Mouse (Mus musculus) ES-Bruce4 (cell line): Measurements from ENCODE around the gene Mycl. TPM values are rescaled to one million over a fixed set of nuclear protein-coding genes. Genes with fewer than 3 reads are reported as not detected.

ENCODE experiments used
- H3K27ac ChIP-seq: 2 replicates; pipeline ENCODE4 v1.5.1; 2012; ENCODE audit warnings: low read length, inconsistent platforms; ENCODE audit not compliant: insufficient read depth
- H3K27me3 ChIP-seq: 2 replicates; pipeline ENCODE4 v1.6.1; 2012; ENCODE audit warnings: mild to moderate bottlenecking, low read length, inconsistent platforms; ENCODE audit not compliant: control insufficient read depth, poor library complexity, insufficient read depth, severe bottlenecking
- H3K36me3 ChIP-seq: 2 replicates; pipeline ENCODE4 v1.6.1; 2012; ENCODE audit warnings: inconsistent platforms, mild to moderate bottlenecking, low read length, moderate library complexity; ENCODE audit not compliant: control insufficient read depth, poor library complexity, insufficient read depth, severe bottlenecking
- H3K4me1 ChIP-seq: one replicate; pipeline ENCODE4 v1.8.1; 2011; ENCODE audit warnings: low read length; ENCODE audit not compliant: control insufficient read depth, insufficient read depth
- H3K4me3 ChIP-seq: 2 replicates; pipeline ENCODE4 v1.5.1; 2011; ENCODE audit warnings: low read depth, mild to moderate bottlenecking, low read length
- H3K9ac ChIP-seq: 2 replicates; pipeline ENCODE4 v1.6.1; 2012; ENCODE audit warnings: low read depth, mild to moderate bottlenecking, inconsistent platforms; ENCODE audit not compliant: poor library complexity, severe bottlenecking
- H3K9me3 ChIP-seq: replicated peaks from 2 replicates; pipeline ENCODE4 v1.6.1; 2012; ENCODE audit warnings: mild to moderate bottlenecking, low read length, inconsistent platforms; ENCODE audit not compliant: control insufficient read depth, poor library complexity, insufficient read depth, severe bottlenecking
- CTCF ChIP-seq: IDR thresholded peaks from one replicate; pipeline ENCODE4 v1.8.1; 2011; ENCODE audit warnings: low read depth, low read length
- EP300 ChIP-seq: IDR thresholded peaks from 2 replicates; pipeline ENCODE4 v1.6.1; 2011; ENCODE audit warnings: low read depth, low read length; ENCODE audit not compliant: insufficient read depth
- POLR2A ChIP-seq: IDR thresholded peaks from one replicate; pipeline ENCODE4 v1.8.1; 2011; ENCODE audit warnings: low read length; ENCODE audit not compliant: insufficient read depth
- polyA plus RNA-seq: library from polyadenylated mRNA; stranded (reverse); fragments of >200 nt; gene quantifications from 2 replicates; pipeline ENCODE4 v1.2.4, GENCODE M21; 2011; ENCODE audit warnings: low read depth; ENCODE audit not compliant: missing spikeins, insufficient read depth, insufficient read length

Gene Mycl
- polyA plus RNA-seq, 1 experiment, result 16.8 TPM

DNA sequence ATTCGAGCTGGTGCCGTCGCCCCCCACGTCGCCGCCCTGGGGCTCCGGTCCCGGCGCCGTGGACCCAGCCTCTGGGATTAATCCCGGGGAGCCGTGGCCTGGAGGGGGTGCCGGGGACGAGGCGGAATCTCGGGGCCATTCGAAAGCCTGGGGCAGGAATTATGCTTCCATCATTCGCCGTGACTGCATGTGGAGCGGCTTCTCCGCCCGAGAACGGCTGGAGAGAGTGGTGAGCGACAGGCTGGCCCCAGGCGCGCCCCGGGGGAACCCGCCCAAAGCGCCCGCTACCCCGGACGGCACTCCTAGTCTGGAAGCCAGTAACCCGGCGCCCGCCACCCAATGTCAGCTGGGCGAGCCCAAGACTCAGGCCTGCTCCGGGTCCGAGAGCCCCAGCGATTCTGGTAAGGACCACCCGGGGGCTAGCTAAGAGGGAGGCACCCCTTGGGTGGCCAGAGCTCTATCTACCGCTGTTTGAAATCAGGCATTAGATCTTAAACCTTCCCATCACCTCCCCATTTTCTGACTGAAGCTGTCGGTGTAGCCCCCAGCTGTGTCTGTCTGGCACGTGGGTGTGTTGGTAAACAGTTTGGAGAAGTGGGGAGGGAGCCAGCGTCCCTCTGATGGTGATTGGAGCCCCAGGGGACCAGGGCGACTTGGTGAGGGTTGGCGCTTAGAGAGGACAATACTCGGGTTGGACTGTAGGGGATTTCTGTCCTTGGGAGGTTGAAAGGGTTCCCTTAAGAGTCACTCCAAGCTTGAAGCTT is 1.3 kb downstream of the Mycl start:
- no peak overlapping the region for H3K27ac ChIP-seq
- TF ChIP-seq POLR2A (no peak), EP300 (0 out of 2 replicates have a peak, but pooled peaks have one; percentile 35)
- no peaks in the 10 kb centered on the region for H3K27me3 ChIP-seq
- H3K9me3 ChIP-seq, result no peaks in the 10 kb centered on the region
- H3K36me3 ChIP-seq, result no peaks in the 10 kb centered on the region
- H3K4me1 ChIP-seq, result peaks cover 10% of the 10 kb centered on the region
- peak overlapping the region; percentile 78 for H3K9ac ChIP-seq
- peak overlapping the region; percentile 88 for H3K4me3 ChIP-seq

DNA sequence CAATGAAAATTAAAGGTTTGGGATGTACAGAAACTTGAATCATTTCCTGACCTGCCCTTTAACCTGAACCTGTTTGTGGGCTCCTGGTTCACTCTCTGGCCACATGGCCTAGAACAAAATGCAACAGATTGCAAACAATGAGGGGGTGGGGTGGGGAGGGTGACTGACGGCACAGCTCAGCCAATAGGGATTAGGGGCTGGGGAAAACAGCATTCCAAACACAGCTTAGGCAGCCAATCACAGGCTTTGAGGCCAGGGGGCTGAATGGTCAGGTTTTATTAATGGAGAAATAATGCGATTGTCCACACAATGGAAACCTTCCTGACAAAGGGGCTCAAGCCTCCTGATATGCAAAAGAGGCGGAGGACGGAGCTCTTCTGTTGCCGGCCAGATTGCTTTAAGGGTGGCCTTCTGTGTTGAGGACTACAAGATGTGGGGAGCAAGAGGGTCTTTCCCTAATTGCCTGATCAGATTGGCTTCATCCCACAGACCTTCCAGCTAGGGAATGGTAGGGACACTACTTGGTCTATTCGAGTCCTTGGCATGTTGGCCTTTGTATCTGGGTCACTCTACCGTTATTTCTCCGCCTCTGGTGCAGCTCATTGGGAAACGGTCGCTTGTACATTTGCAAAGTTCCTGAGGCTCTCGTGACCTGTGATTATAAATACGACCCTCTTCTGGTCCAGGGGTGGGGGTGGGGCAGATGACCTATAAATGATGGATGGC is 3.2 kb downstream of the Mycl start:
- peak overlapping the region; percentile 74 for H3K27ac ChIP-seq

DNA sequence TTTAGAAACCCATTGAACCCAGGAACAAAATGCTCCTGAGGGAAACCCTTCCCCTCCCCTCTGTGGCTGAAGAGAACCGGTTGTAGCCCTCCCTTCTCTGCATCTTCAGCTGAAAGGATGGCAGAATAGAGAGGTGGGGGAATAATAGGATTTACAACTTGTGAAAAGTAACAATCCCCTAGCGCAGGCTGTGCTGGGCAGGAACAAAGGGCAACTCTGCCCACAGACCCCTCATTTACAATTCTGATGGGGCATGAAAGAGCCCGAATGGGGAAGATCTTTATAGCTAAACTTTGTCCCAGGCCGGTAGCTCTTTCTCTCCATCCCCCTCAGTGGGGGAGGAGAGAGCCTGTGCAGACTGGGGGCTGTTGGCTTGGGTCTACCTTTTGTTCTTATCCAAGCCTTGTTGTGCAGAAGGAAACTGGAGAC is 3.8 kb downstream of the Mycl start:
- Histone ChIP-seq H3K4me3 (no peak overlapping the region), H3K36me3 (no peaks in the 10 kb centered on the region), H3K9me3 (no peaks in the 10 kb centered on the region), H3K27me3 (no peaks in the 10 kb centered on the region), H3K9ac (no peak overlapping the region), H3K4me1 (peaks cover 12% of the 10 kb centered on the region), H3K27ac (peak overlapping the region; percentile 74)
- TF ChIP-seq EP300, result no peak; the same call in 1 of the 2 replicates
- no peak for TF ChIP-seq POLR2A
- no peak for TF ChIP-seq CTCF

More for the DNA sequence above, 3.2 kb downstream of the Mycl start:
- H3K4me3 ChIP-seq, result peak overlapping the region; percentile 48
- no peak overlapping the region for H3K9ac ChIP-seq
- TF ChIP-seq EP300 (no peak), CTCF (no peak), POLR2A (no peak)
- H3K27me3 ChIP-seq, result no peaks in the 10 kb centered on the region
- no peaks in the 10 kb centered on the region for H3K9me3 ChIP-seq
- peaks cover 12% of the 10 kb centered on the region for H3K4me1 ChIP-seq
- H3K36me3 ChIP-seq, result no peaks in the 10 kb centered on the region

DNA sequence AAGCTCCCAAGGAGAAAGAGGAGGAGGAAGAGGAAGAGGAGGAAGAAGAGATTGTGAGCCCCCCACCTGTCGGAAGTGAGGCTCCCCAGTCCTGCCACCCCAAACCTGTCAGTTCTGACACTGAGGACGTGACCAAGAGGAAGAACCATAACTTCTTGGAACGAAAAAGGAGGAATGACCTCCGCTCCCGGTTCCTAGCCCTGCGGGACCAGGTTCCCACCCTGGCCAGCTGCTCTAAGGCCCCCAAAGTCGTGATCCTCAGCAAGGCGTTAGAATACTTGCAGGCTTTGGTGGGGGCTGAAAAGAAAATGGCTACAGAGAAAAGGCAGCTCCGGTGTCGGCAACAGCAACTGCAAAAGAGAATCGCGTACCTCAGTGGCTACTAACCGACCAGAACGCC is 4.7 kb downstream of the Mycl start:
- no peak for TF ChIP-seq CTCF
- no peak for TF ChIP-seq EP300
- no peak for TF ChIP-seq POLR2A
- Histone ChIP-seq H3K9ac (no peak overlapping the region), H3K27ac (no peak overlapping the region), H3K36me3 (no peaks in the 10 kb centered on the region), H3K27me3 (no peaks in the 10 kb centered on the region), H3K4me3 (no peak overlapping the region), H3K4me1 (peaks cover 12% of the 10 kb centered on the region), H3K9me3 (no peaks in the 10 kb centered on the region)

DNA sequence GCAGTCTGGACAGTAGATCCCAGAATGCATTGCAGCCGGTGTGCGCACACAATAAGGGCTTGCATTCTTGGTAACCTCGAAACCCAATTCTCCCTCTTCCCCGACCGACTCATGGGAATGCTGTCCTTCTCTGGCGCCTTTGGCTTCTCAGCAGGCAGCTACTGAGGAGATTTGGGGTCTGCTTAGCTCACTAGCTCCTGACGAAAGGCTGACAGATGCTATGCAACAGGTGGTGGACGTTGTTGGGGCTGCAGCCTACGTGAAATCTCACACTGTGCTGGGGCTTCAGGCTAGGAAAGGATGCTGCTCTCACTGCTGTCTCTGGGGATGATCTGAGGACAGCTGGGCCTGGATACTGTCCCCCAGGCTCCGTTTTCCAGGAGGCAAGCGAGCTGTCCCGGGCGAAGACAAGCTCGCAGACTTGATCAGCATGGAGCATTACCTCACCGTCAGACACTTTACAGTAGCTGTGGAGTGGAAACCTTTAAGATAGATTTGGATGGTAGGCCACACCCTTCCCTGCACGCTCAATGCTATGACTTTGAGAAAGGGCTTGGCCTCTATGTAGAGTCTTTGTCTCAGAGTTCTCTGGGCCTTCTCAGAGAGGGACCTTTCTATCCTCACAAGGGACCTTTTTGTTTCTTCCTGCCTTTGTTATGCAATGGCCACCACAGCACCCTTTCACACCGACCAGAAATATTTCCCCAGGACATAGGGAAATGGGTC is 5.3 kb downstream of the Mycl start:
- Histone ChIP-seq H3K27me3 (no peaks in the 10 kb centered on the region), H3K36me3 (no peaks in the 10 kb centered on the region), H3K27ac (peak overlapping the region; percentile 23; the same call in 1 of the 2 replicates), H3K9me3 (no peaks in the 10 kb centered on the region), H3K4me1 (peaks cover 12% of the 10 kb centered on the region), H3K9ac (no peak overlapping the region), H3K4me3 (peak overlapping the region; percentile 1; the same call in 1 of the 2 replicates)
- TF ChIP-seq POLR2A, result no peak
- TF ChIP-seq CTCF, result no peak
- TF ChIP-seq EP300, result no peak
